Mouse (Mus musculus): ENCODE measurements around the gene Stk10.

Gene Stk10

DNA sequence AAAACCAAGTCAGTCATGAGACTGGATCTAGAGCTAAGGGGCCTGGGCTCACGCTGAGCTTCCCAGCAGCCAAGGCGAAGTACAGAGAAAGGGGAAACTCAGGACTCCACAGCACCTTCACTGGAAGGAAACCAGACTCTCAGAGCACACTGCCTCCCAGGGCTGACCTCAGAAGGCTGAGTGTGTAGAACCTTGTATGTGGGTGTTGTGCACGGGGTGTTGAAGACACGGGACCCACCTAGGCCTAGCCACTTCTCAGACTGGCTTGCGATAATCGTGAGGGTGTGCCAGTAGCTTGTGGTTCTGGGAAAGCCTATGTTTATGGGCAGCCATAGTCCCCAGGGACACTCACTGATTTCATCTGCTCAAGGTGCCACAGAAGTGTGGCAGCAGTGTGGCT is 38.0 kb downstream of the Stk10 start:
- DNase-seq, result no peak

DNA sequence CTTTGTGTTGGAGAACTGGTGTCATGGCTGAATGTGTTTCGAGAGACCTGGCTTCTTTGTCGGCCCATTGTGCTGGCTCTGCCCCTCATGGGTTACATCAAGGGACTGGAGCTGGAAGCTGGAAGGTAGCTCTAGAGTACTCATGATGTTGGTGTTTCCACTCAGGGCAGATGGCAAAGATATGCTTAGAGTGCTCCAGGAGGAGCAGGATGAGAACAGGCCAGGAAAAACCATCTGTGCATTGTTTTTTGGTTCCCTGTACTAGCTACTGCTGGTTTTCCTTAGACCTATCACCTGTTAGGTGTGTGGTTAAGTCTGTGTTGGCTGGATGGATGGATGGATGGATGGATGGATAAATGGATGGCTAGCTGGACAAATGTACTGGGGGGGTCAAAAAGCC is 40.6 kb downstream of the Stk10 start:
- no peak for DNase-seq

GRCm38 (mm10) chr11:32575964-32576759 is 43.1 kb downstream of the Stk10 start:
- DNase-seq, result no peak

DNA sequence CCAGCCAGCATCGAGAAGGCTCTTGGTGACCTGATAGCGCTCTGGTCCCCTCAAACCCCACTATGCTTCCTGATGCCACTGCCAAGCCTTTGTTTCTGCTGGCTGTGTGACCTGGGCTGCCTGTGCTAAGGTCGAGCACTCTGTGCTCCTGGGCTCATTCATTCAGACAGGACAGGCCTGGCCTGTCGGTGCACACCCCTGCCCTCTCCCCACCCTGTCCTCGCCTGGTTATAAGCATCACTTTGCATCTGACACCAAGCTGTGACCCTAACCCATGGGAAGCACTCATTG is 43.6 kb downstream of the Stk10 start:
- no peak for DNase-seq

DNA sequence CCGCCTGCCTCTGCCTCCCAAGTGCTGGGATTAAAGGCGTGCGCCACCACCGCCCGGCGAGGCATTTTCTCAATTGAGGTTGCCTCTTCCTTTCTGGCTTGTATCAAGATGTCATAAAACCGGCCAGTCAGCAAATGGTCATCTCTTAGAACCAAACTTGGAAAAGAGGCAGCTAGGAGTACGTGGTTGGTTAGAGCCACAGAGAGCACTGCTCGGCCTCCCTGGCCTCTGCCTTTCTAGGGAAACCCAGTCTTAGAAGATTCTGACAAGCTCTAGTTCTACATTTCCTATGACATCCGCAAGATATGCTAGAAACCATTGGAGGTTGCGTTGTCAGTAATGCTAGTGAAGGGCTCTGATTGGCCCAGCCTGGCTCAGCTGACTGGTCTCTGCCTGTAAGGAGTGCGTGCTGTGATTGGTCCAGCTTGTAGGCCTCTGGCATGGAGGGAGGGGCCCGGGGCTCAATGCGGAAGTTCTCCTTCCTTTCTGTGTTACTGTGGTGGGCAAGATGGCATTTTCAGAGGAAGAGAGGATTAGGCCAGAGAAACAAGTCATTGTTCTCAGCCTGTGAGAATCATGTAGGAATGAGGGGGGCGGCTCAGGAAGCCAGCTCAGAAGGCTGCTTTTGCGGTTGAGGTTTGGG is 47.3 kb downstream of the Stk10 start:
- peak; percentile 33 for DNase-seq

DNA sequence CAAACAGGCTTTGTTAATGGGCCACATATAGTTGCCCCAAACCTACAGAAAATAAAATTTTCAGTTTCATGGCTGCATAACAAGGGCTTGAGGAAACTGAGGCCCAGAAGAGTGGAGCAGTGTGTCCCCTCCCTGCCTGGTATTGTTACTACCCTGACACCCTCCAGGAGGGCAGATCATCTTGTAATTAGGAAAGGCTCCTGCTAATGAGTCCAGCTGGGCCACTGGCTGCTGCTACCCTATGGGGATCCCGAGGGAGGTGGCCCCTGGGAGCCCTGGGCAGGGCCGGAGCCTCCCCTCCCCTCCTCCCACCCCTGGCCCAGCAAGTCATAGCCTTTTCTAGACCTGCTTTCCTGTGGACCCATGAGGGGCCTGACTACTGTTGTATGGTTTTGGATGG is 47.9 kb downstream of the Stk10 start:
- no peak for DNase-seq

DNA sequence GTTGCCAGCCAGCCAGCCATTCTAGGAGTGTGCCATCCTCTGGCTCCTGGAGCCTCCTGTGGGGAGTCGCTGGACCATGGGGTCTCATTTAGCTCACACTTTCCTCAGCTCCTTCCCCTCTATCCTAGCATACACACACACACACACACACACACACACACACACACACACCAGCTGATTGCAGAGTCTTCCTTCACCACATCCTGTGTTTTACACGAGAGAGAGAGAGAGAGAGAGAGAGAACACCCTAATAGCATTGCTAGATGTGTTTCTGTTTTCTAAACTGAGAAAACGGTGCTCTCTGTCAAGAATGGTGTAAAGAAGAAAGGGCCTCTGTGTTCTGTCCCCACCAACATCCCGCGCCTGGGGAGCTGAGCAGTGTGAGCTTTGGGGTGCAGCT is 49.7 kb downstream of the Stk10 start:
- no peak for DNase-seq

- DNase-seq, result no peak
Measured at GRCm38 (mm10) chr11:32585996-32586395, 52.9 kb downstream of the Stk10 start.

DNA sequence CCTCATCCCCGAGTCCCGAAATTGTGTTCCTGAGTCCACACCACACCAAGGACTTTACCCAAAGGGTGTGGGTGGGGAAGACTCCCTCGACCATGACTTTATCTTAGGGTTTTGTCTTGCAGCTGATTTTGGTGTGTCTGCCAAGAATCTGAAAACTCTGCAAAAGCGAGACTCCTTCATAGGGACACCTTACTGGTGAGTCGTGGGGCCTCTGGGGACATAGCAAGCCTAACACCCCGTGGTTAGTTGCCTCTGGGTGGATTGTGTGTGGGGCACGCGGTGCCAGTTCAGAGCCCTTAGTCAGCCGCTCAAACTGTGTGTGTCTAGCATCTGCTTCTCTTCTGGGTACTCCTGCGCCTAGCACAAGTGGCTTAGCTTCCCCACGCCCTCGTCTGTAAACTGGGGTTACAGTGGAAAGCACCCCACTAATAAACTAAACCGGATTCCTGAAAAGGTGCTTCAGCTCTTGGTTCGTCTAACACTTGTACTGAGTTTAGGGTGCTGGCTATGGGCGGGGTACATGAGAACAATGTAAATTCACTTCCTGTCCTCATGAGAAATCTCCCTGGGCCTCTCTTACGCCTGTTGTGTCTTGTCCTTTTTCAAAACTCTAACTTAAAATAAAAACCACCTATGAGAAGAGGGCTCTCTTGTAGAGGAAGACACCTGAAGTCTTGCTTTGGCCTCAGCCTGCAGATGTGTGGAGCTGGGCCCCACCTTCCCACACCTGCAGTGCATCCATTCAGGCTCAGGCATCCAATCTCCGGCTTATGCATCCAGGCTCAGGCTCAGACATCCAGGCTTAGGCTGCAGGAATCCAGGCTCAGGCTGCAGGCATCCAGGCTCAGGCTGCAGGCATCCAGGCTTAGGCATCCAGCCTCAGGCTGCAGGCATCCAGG is 54.3 kb downstream of the Stk10 start:
- no peak for DNase-seq

DNA sequence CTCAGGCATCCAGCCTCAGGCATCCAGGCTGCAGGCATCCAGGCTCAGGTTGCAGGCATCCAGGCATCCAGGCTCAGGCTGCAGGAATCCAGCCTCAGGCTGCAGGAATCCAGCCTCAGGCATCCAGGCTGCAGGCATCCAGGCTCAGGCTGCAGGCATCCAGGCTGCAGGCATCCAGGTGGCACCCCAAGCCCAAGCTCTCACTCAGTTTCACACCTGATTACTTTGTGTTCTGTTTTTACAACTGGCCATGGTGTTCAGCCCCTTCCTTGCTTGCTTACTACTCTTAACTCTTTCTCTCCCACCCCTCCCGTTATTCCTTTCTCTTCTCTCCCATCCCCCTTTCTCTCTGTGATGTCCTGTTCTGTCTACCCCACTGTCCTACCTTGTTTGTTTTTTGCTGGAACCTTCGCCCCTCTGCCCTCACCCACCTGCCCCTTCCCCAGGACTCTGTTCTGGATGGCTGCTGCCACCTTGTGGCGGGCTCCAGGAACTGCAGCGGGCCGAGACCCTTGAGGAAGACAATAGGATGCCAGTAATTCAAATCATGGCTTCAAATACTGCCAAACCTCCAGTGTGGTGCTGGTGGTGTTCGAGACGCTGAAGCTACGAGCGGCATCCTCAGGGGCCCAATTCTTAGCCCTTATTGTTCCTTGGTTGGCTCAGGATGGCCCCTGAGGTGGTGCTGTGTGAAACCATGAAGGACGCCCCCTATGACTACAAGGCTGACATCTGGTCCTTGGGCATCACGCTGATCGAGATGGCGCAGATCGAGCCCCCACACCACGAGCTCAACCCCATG is 55.2 kb downstream of the Stk10 start:
- DNase-seq, result peak; percentile 72

DNA sequence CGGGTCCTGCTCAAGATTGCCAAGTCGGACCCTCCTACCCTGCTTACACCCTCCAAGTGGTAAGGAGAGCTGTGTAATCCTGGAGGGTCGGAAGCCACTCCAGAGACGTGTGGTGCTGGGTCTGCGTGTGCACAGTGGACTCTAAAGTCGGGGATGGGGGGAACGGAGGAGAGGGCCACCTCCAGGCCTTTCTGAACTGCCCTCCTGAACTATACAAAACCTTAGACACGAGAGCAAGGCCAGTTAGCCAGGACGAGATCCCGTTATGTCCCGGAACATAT is 55.7 kb downstream of the Stk10 start:
- no peak for DNase-seq

DNA sequence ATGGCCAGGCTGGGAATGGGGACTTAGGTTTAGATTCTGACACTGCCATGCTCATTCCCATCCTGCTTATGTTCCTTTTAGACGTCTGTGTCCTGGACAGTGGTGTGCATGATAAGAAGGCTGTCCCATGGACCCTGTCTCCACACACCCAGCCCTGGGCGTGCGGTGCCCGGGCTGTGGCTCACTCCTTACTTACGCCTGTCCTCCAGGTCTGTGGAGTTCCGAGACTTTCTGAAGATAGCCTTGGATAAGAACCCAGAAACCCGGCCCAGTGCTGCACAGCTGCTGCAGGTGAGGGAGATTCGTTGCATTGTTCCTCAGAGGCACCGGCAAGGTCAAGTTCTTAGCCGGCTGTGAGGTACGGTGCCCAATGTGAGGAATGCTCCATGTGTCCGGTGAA is 56.1 kb downstream of the Stk10 start:
- no peak for DNase-seq

GRCm38 (mm10) chr11:32589791-32590190 is 56.7 kb downstream of the Stk10 start:
- no peak for DNase-seq

GRCm38 (mm10) chr11:32590205-32590604 is 57.1 kb downstream of the Stk10 start:
- no peak for DNase-seq

DNA sequence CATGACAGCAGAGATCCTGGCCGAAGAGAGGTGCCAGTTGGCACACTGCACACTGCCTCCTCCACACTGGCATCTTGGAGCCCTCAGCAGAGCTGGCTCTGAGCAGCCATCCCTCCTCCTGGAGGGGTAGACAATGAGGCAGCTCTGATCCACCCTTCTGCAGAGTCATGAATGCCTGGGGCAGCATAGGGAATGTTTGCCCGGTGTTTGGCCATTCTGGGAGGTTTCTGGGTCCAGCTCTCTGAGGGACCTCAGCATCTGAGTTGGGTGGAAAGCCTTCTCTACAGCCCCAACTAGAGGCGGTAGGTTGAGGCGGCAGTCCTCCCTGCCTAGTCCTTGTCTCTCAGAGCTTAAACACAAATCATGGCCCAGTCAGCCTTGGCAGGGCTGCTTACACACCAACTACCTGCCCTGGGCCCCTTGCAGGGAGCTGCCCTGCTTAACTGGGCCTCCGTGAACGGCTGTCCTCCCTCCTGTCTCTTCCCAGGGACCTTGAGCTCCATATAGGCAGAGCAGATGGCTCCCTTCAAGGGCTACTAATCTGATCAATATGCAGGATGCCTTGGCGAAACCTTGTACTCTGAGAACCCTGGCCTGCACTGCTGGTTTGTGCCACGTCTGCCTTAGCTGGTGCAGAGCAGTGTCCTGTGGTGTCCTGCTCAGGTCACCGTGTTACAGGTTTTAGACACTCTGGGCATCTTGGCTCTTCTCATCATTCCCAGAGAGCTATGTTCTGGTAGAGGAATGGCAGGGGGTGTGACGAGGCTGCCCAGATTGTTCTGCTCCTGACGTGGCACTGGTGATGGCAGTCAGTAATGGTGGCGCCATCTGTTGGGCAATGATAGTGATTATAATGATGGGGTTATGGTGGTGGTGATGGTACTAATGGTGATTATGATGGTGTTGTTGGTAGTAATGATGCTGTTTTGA is 59.1 kb downstream of the Stk10 start:
- DNase-seq, result no peak

GRCm38 (mm10) chr11:32593081-32593480 is 60.0 kb downstream of the Stk10 start:
- no peak for DNase-seq

GRCm38 (mm10) chr11:32594122-32594521 is 61.0 kb downstream of the Stk10 start:
- no peak for DNase-seq

GRCm38 (mm10) chr11:32600371-32600770 is 67.3 kb downstream of the Stk10 start:
- DNase-seq, result no peak

DNA sequence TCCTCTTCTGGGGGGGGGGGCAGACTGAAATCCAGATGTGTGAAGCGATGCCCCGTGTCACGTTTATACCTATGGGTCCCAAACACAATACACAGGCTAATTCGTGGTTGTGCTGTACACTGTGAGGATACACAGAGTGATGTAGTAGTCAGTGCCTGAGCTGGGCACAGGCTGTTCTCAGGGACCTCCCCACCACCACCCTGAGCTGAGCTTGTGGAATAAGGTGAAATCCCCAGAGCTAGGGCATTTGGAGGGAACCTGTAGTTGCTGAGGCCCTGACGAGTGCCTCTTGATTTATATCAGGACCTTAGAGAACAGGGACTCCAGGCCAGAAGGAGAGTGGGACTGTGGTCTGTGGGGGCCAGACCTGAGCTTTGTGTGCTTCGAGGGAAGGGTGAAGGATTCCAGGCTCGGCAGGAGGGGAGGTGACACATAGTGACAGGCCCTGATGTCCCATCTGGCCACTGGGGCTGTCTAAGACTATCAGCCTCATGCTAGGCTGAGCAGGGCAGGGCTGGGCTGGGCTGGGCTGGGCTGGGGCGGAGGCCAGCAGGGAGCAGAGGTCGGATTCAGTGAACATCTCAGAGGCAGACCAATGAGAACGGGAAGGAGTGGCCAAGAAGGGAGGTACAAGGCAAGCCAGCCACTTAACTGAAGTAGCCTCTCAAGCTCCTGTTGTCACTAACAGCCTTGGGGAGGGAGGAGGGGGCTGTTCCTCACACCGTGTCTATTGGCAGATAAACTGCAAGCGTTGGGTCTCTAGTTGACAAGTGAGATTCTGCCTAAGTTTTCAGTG is 68.6 kb downstream of the Stk10 start:
- DNase-seq, result peak; percentile 55

- DNase-seq, result no peak
Measured at GRCm38 (mm10) chr11:32604663-32605062, 71.6 kb downstream of the Stk10 start.

All from kidney, adult 9 months (tissue).